Mouse (Mus musculus) kidney, embryonic 14.5 days (tissue): ENCODE results near the gene Apol7b. TPM values are rescaled to one million over a fixed set of nuclear protein-coding genes. Genes with fewer than 3 reads are reported as not detected.

Experiments
- ATAC-seq: fragments of 200-750 bp; cut with Nextera tagmentation; 2 replicates; pipeline ENCODE4 v1.8.0; 2017; ENCODE audit warnings: moderate number of reproducible peaks, mild to moderate bottlenecking, moderate TSS enrichment, moderate library complexity; ENCODE audit not compliant: low FRiP score, low TSS enrichment
- H3K27ac ChIP-seq: fragments of 300-500 bp; sonication (generic); 2 replicates; pipeline ENCODE4 v1.5.1; 2014; ENCODE audit warnings: low read depth, mild to moderate bottlenecking, low read length, moderate library complexity, mixed read lengths
- H3K27me3 ChIP-seq: fragments of 300-500 bp; sonication (generic); 2 replicates; pipeline ENCODE4 v1.6.1; 2014; ENCODE audit warnings: mild to moderate bottlenecking, low read length; ENCODE audit not compliant: control insufficient read depth, insufficient read depth
- H3K36me3 ChIP-seq: fragments of 300-500 bp; sonication (generic); 2 replicates; pipeline ENCODE4 v1.6.1; 2014; ENCODE audit warnings: low read length, mixed read lengths; ENCODE audit not compliant: control insufficient read depth, insufficient read depth
- H3K4me1 ChIP-seq: fragments of 300-500 bp; sonication (generic); 2 replicates; pipeline ENCODE4 v1.6.1; 2014; ENCODE audit warnings: low read length, mixed read lengths; ENCODE audit not compliant: control insufficient read depth, insufficient read depth
- H3K4me2 ChIP-seq: fragments of 300-500 bp; sonication (generic); replicated peaks from 2 replicates; pipeline ENCODE4 v1.6.1; 2014; ENCODE audit warnings: low read depth, mild to moderate bottlenecking, low read length
- H3K4me3 ChIP-seq: fragments of 300-500 bp; sonication (generic); 2 replicates; pipeline ENCODE4 v1.5.1; 2014; ENCODE audit warnings: mild to moderate bottlenecking, low read length
- H3K9ac ChIP-seq: fragments of 300-500 bp; sonication (generic); 2 replicates; pipeline ENCODE4 v1.6.1; 2014; ENCODE audit warnings: low read depth, mild to moderate bottlenecking, low read length, moderate library complexity
- H3K9me3 ChIP-seq: fragments of 300-500 bp; sonication (generic); 2 replicates; pipeline ENCODE4 v1.6.1; 2016; ENCODE audit warnings: low read length; ENCODE audit not compliant: control insufficient read depth
- WGBS: fragments of 180-500 bp; shearing (Covaris S2); extraction: QIAGEN DNeasy Blood & Tissue Kit; methylation state at CpG from one replicate; pipeline ENCODE4 v1.1.7; 2014; 5-methylcytosine and 5-hydroxymethylcytosine counted together
- polyA plus RNA-seq: library from polyadenylated mRNA; unstranded; fragments of >200 nt; fragmentation: Nextera tagmentation; extraction: Ambion mirVana; gene quantifications from 2 replicates; pipeline ENCODE4 v1.2.1, GENCODE M21; 2014

The Apol7b gene
- polyA plus RNA-seq, 1 experiment from 2014 or later: not detected

DNA sequence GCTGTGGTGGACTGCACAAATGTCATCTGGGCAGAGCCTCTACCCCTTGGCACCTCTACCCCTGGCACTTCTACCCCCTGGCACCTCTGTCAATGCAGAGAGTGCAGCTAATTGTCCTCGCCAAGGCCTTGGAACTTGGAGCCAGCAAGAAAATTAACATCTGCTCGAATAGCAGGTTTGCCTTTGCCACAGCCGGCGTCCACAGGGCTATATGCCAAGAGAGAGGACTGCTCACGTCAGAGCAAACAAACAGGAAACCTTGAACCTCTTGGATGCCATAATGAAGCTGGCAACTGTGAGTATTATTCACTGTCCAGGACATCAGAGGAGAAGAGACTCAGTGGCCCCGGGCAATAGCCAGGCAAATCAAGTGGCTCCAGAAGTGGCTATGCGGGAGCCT is 70.4 kb downstream of the Apol7b start:
- H3K9ac ChIP-seq: no peak overlapping the region
- H3K27ac ChIP-seq: no peak overlapping the region
- no peaks in the 10 kb centered on the region for H3K4me1 ChIP-seq
- no peaks in the 10 kb centered on the region for H3K27me3 ChIP-seq
- no peak overlapping the region for H3K4me3 ChIP-seq
- WGBS: 87% methylated on average over 7 of the region's 7 CpGs
- no peaks in the 10 kb centered on the region for H3K36me3 ChIP-seq
- no peaks in the 10 kb centered on the region for H3K9me3 ChIP-seq
- no peak for ATAC-seq
- H3K4me2 ChIP-seq: no peak overlapping the region

Other genes with a start within 250 kb of the Apol7b start
- 57.6 and 64.6 TPM in 2 replicates for gene Rbfox2, start 140.5 kb downstream of the Apol7b start, polyA plus RNA-seq
- not detected in 2 replicates for gene Apol7a, start 48.4 kb downstream of the Apol7b start, polyA plus RNA-seq
- gene Apol9a, start 36.4 kb downstream of the Apol7b start, polyA plus RNA-seq: not detected in 2 replicates
- not detected in 2 replicates for gene Apol10a, start 29.6 kb upstream of the Apol7b start, polyA plus RNA-seq
- not detected in 2 replicates for gene Apol11a, start 60.8 kb upstream of the Apol7b start, polyA plus RNA-seq
- not detected in 2 replicates for gene Apol7c, start 85.8 kb upstream of the Apol7b start, polyA plus RNA-seq
- not detected in 2 replicates for gene 1700025B11Rik, start 114.4 kb upstream of the Apol7b start, polyA plus RNA-seq
- gene Apol10b, start 148.6 kb upstream of the Apol7b start, polyA plus RNA-seq: 0.09 and 0.18 TPM in 2 replicates
- gene Gm36245, start 151.8 kb upstream of the Apol7b start, polyA plus RNA-seq: not detected in 2 replicates
- gene Apol11b, start 195.8 kb upstream of the Apol7b start, polyA plus RNA-seq: not detected in 2 replicates